Mouse (Mus musculus) liver, postnatal 0 days (tissue): Measurements from ENCODE around the gene Srpk2.

Source experiments
- CTCF ChIP-seq: sonication (generic); IDR thresholded peaks from 2 replicates; pipeline ENCODE4 v1.5.1; 2016; ENCODE audit warnings: antibody characterized with exemption, low read depth
- EP300 ChIP-seq: IDR thresholded peaks from 2 replicates; pipeline ENCODE4 v1.6.1; 2016; ENCODE audit warnings: antibody characterized with exemption, low read depth, mild to moderate bottlenecking

GRCm38 (mm10) chr5:23499257-23499656 is 185.2 kb downstream of the Srpk2 start:
- TF ChIP-seq EP300, result no peak
- no peak for TF ChIP-seq CTCF
